7 mouse cellular contexts compared by ENCODE assay signal in the genomic region with DNA sequence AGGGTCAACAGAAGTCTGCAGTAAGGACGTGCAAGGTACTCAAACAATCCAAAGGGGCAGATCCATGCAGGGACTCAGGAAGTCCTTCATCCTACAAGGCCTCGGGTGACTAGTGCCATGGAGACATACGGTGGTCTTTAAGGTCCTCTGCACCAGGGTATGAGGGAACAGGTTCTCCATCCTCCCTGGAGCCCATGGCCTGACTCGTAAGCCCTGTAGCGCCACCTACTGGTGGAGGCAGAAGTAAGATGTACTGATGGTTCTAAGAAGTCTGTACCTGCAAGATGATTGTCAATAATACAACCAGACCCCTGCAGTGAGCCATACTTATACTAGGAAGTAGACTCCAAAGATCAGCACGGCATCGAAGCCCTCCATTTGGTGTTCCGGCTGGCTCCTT.
DNase-seq lines count a peak whose midpoint lies in the region; ATAC-seq and TF ChIP-seq lines count a peak whose summit lies in the region.

No protein-coding gene starts in this region.

- 40% methylated on average over 8 of the region's 8 CpGs for WGBS in heart, postnatal 0 days
- 43% methylated on average over 8 of the region's 8 CpGs for WGBS in midbrain, embryonic 13.5 days

- no peak overlapping the region for H3K27ac ChIP-seq in cortical plate, adult 2 months (ENCODE audit: insufficient read depth, low read length)
- no peak overlapping the region for H3K27ac ChIP-seq in heart, postnatal 0 days (ENCODE audit: low read depth)
- H3K27ac ChIP-seq in midbrain, embryonic 13.5 days = no peak overlapping the region

- peak; percentile 84 for DNase-seq in ES-CJ7 (ENCODE audit: low read depth, low spot score)
- DNase-seq in adrenal gland, adult 2 months = peak; percentile 86
- DNase-seq in heart, postnatal 0 days (ENCODE audit: low spot score) = peak; percentile 59
- peak; percentile 88 to 95 for DNase-seq in left cerebral cortex, adult 18-20 months (ENCODE audit: low spot score in 2 of 2)
- DNase-seq in spleen, postnatal 4 days (ENCODE audit: low spot score in 2 of 2) = peak; percentile 49 to 83

- H3K9me3 ChIP-seq in heart, postnatal 0 days (replicated peaks; ENCODE audit: control insufficient read depth, low read length) = no peaks in the 10 kb centered on the region
- no peaks in the 10 kb centered on the region for H3K9me3 ChIP-seq in midbrain, embryonic 13.5 days

- no peak overlapping the region for H3K4me3 ChIP-seq in cortical plate, adult 2 months (ENCODE audit: insufficient read depth, low read length)
- no peak overlapping the region for H3K4me3 ChIP-seq in heart, postnatal 0 days (ENCODE audit: low read depth, low read length)
- no peak overlapping the region for H3K4me3 ChIP-seq in midbrain, embryonic 13.5 days (replicated peaks)

- TF ChIP-seq EP300 in heart, postnatal 0 days (IDR thresholded peaks at IDR 0.05; ENCODE audit: low read depth) = no peak

- peaks cover 4% of the 10 kb centered on the region; the same call in 1 of the 2 replicates for H3K4me1 ChIP-seq in cortical plate, adult 2 months (ENCODE audit: control insufficient read depth, insufficient read depth, low read length)
- H3K4me1 ChIP-seq in heart, postnatal 0 days (ENCODE audit: control insufficient read depth, insufficient read depth) = peaks cover 31% of the 10 kb centered on the region
- peaks cover 39% of the 10 kb centered on the region for H3K4me1 ChIP-seq in midbrain, embryonic 13.5 days (replicated peaks)

- H3K36me3 ChIP-seq in heart, postnatal 0 days (replicated peaks; ENCODE audit: control insufficient read depth, insufficient read depth, low read length) = no peaks in the 10 kb centered on the region
- H3K36me3 ChIP-seq in midbrain, embryonic 13.5 days = no peaks in the 10 kb centered on the region

- TF ChIP-seq CTCF in cortical plate, adult 2 months (IDR thresholded peaks at IDR 0.05; ENCODE audit: extremely low read depth, insufficient read depth, low read length) = peak; percentile 94
- peak; percentile 87 for TF ChIP-seq CTCF in heart, postnatal 0 days (IDR thresholded peaks at IDR 0.05; ENCODE audit: low read depth)

- no peak overlapping the region for H3K4me2 ChIP-seq in heart, postnatal 0 days (ENCODE audit: low read depth, low read length)
- 0 out of 2 replicates have a peak overlapping the region, but pooled peaks have one; percentile 91 for H3K4me2 ChIP-seq in midbrain, embryonic 13.5 days (replicated peaks)

- peaks cover 16% of the 10 kb centered on the region; the same call in 1 of the 2 replicates for H3K27me3 ChIP-seq in heart, postnatal 0 days (ENCODE audit: control insufficient read depth, insufficient read depth, low read length)
- H3K27me3 ChIP-seq in midbrain, embryonic 13.5 days = peaks cover 25% of the 10 kb centered on the region

- no peak; the same call in 1 of the 2 replicates for ATAC-seq in heart, postnatal 0 days (ENCODE audit: insufficient read depth, low read depth)
- ATAC-seq in midbrain, embryonic 13.5 days = no peak

- no peak overlapping the region for H3K9ac ChIP-seq in heart, postnatal 0 days (replicated peaks; ENCODE audit: low read depth, low read length)
- H3K9ac ChIP-seq in midbrain, embryonic 13.5 days (replicated peaks) = no peak overlapping the region

- TF ChIP-seq POLR2A in cortical plate, adult 2 months (IDR thresholded peaks at IDR 0.05; ENCODE audit: extremely low read depth, insufficient read depth, low read length) = no peak
